Mouse (Mus musculus) intestine, embryonic 14.5 days (tissue): ENCODE measurements around the gene Casz1. TPM values are rescaled to one million over a fixed set of nuclear protein-coding genes. Genes with fewer than 3 reads are reported as not detected.
A peak's percentile ranks its signal among the peaks of the same experiment; 100 is the strongest.

Source experiments
- ATAC-seq: fragments of 200-750 bp; cut with Nextera tagmentation; replicated peaks from 2 replicates; pipeline ENCODE4 v1.8.0; 2017; ENCODE audit warnings: low read depth, moderate number of reproducible peaks, moderate TSS enrichment, moderate library complexity; ENCODE audit not compliant: low FRiP score, low TSS enrichment
- DNase-seq: peaks from one replicate; pipeline ENCODE4 v3.0.0-alpha.2; 2018; ENCODE audit warnings: low spot score
- H3K27ac ChIP-seq: fragments of 300-500 bp; sonication (generic); 2 replicates; pipeline ENCODE4 v1.5.1; 2014; ENCODE audit warnings: low read depth, mild to moderate bottlenecking, control low read depth
- H3K27me3 ChIP-seq: fragments of 300-500 bp; sonication (generic); replicated peaks from 2 replicates; pipeline ENCODE4 v1.6.1; 2014; ENCODE audit warnings: low read length, control low read depth; ENCODE audit not compliant: control insufficient read depth, insufficient read depth
- H3K36me3 ChIP-seq: fragments of 300-500 bp; sonication (generic); 2 replicates; pipeline ENCODE4 v1.6.1; 2014; ENCODE audit warnings: low read length, control low read depth; ENCODE audit not compliant: control insufficient read depth, insufficient read depth
- H3K4me1 ChIP-seq: fragments of 300-500 bp; sonication (generic); replicated peaks from 2 replicates; pipeline ENCODE4 v1.6.1; 2014; ENCODE audit warnings: low read length, control low read depth, mixed read lengths; ENCODE audit not compliant: control insufficient read depth, insufficient read depth
- H3K4me2 ChIP-seq: fragments of 300-500 bp; sonication (generic); 2 replicates; pipeline ENCODE4 v1.6.1; 2014; ENCODE audit warnings: low read length
- H3K4me3 ChIP-seq: fragments of 300-500 bp; sonication (generic); 2 replicates; pipeline ENCODE4 v1.5.1; 2014; ENCODE audit warnings: low read depth, low read length, control low read depth, mixed read lengths
- H3K9ac ChIP-seq: fragments of 300-500 bp; sonication (generic); 2 replicates; pipeline ENCODE4 v1.6.1; 2014; ENCODE audit warnings: mild to moderate bottlenecking, low read length
- H3K9me3 ChIP-seq: fragments of 300-500 bp; sonication (generic); 2 replicates; pipeline ENCODE4 v1.6.1; 2016; ENCODE audit warnings: low read length, control low read depth; ENCODE audit not compliant: control insufficient read depth
- WGBS: fragments of 180-500 bp; shearing (Covaris S2); extraction: QIAGEN DNeasy Blood & Tissue Kit; methylation state at CpG from one replicate; pipeline ENCODE4 v1.1.7; 2014; 5-methylcytosine and 5-hydroxymethylcytosine counted together
- polyA plus RNA-seq: library from polyadenylated mRNA; unstranded; fragments of >200 nt; fragmentation: Nextera tagmentation; extraction: Ambion mirVana; gene quantifications from 2 replicates; pipeline ENCODE4 v1.2.1, GENCODE M21; 2014

Casz1 gene
- polyA plus RNA-seq, 1 experiment from 2014 or later = 7.8 TPM

DNA sequence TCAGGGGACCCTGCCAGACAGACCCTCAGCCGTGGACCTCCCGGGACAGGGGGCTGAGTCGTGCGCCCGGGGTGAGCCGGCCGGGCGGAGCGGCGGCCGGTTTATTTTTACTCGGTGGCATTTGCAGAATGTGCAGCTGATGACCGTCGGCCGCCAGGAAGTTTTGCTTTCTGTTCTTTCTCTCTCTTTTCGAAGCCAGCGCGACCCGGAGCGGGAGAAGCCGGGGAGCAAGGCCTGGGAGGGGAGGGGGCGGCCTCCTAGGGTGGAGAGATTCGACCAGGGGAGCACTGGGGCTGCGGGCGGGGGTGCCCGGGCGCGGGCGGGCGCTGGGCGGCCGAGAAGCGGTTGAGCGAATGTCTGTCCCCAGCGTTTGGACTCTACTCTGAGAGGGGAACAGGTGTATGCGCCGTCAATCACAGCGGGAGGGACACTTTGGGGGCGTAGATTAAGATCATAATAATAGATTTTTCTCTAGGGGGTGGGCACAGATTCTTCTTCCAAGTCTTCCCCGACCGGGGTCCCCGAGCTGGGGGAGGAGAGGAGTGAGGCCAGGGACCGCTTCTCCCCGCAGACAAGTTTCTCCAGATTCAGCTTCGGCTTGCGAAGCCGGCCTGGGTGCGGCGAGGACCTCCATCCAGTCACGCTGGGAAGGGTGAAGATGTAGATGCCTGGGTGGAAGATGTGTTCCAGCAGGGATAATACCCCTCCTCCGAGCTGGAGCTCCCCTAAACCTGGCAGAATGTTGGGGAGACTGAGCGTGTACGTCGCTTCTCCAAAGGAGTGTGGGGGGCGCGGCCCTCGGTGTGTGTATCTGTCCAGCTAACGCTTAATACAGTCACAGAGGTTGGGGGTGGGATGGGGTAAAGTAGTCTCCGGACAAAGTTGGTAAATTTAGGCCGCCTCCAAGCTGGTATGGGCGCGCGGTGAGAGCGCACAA is 1.9 kb downstream of the Casz1 start:
- peaks cover 22% of the 10 kb centered on the region for H3K4me1 ChIP-seq
- no peaks in the 10 kb centered on the region for H3K36me3 ChIP-seq
- no peak overlapping the region for H3K27ac ChIP-seq
- ATAC-seq = 0 out of 2 replicates have a peak, but pooled peaks have one; percentile 2
- DNase-seq = peak; percentile 76
- H3K9me3 ChIP-seq = no peaks in the 10 kb centered on the region
- peak overlapping the region; percentile 99 for H3K4me2 ChIP-seq
- WGBS = under 1% methylated on average over 61 of the region's 64 CpGs
- peak overlapping the region; percentile 49 for H3K9ac ChIP-seq
- peak overlapping the region; percentile 74 for H3K4me3 ChIP-seq
- H3K27me3 ChIP-seq = peaks cover 47% of the 10 kb centered on the region

DNA sequence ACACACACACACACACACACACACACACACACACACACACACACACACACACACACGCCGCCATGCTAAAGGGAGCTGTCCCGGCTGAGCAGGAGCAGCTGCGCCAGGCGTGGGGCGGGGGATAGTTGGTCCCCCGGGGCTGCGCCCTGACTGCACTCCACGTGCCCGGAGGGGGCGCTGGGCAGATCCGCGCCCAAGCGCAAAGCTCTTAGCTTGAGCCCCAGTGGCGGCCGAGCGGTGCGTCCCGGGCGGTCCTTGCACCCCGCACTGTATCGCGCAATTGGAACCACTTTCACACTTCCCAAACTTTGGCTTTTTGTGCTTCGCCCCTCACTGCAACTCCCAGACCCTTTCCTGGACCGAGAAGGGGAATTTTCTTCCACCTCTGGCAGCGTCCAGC is 2.6 kb downstream of the Casz1 start:
- Histone ChIP-seq H3K4me3 (peak overlapping the region; percentile 74), H3K27me3 (peaks cover 47% of the 10 kb centered on the region), H3K4me1 (peaks cover 22% of the 10 kb centered on the region), H3K9ac (peak overlapping the region; percentile 10; the same call in 1 of the 2 replicates), H3K9me3 (no peaks in the 10 kb centered on the region), H3K4me2 (peak overlapping the region; percentile 99), H3K36me3 (no peaks in the 10 kb centered on the region), H3K27ac (no peak overlapping the region)
- DNase-seq (peak; percentile 74), ATAC-seq (peak; percentile 60; the same call in 1 of the 2 replicates)
- 3% methylated on average over 24 of the region's 26 CpGs for WGBS

DNA sequence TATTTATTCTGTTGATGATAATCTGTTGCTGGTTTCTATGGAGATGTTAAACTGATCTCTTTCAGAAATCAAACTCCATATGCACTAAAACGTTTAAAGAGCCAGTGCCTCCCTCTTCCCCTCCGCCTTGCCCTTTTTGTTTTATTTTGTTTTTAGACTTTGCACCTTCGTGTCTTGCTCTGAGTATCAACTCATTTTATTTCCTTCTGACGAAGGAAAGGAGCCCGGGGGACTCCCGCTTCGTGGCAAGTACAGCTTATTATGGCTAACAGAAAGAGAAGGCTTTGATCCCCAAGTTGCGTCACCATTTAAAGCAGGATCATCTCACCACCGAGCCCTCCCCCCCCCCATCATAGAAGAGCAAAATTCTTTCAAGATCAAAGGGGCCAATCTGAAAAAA is 3.2 kb downstream of the Casz1 start:
- 4% methylated on average over 9 of the region's 9 CpGs for WGBS
- Histone ChIP-seq H3K4me1 (peaks cover 22% of the 10 kb centered on the region), H3K9me3 (no peaks in the 10 kb centered on the region), H3K4me2 (peak overlapping the region; percentile 99), H3K27ac (no peak overlapping the region), H3K9ac (no peak overlapping the region), H3K27me3 (peaks cover 49% of the 10 kb centered on the region), H3K36me3 (no peaks in the 10 kb centered on the region), H3K4me3 (peak overlapping the region; percentile 74)
- ATAC-seq = no peak
- DNase-seq = no peak

GRCm38 (mm10) chr4:148808839-148809238 is 4.6 kb downstream of the Casz1 start:
- peaks cover 54% of the 10 kb centered on the region for H3K27me3 ChIP-seq
- H3K9me3 ChIP-seq = no peaks in the 10 kb centered on the region
- 19% methylated on average over 2 of the region's 2 CpGs for WGBS
- no peaks in the 10 kb centered on the region for H3K36me3 ChIP-seq
- H3K9ac ChIP-seq = no peak overlapping the region
- ATAC-seq (no peak), DNase-seq (no peak)
- H3K4me3 ChIP-seq = no peak overlapping the region
- no peak overlapping the region for H3K27ac ChIP-seq
- peaks cover 19% of the 10 kb centered on the region for H3K4me1 ChIP-seq
- no peak overlapping the region for H3K4me2 ChIP-seq

GRCm38 (mm10) chr4:148810706-148811105 is 6.5 kb downstream of the Casz1 start:
- Histone ChIP-seq H3K4me3 (no peak overlapping the region), H3K9me3 (no peaks in the 10 kb centered on the region), H3K27me3 (peaks cover 42% of the 10 kb centered on the region), H3K36me3 (no peaks in the 10 kb centered on the region), H3K27ac (no peak overlapping the region), H3K9ac (no peak overlapping the region), H3K4me2 (no peak overlapping the region), H3K4me1 (peaks cover 18% of the 10 kb centered on the region)
- ATAC-seq = no peak
- 62% methylated on average over 9 of the region's 9 CpGs for WGBS
- DNase-seq = no peak

GRCm38 (mm10) chr4:148811940-148812339 is 7.7 kb downstream of the Casz1 start:
- H3K4me3 ChIP-seq = no peak overlapping the region
- no peak overlapping the region; the same call in 1 of the 2 replicates for H3K4me2 ChIP-seq
- no peak overlapping the region for H3K9ac ChIP-seq

GRCm38 (mm10) chr4:148813247-148813646 is 9.0 kb downstream of the Casz1 start:
- Histone ChIP-seq H3K27ac (no peak overlapping the region), H3K4me1 (peaks cover 7% of the 10 kb centered on the region; the same call in 1 of the 2 replicates), H3K27me3 (peaks cover 18% of the 10 kb centered on the region), H3K4me3 (no peak overlapping the region), H3K9me3 (no peaks in the 10 kb centered on the region), H3K36me3 (no peaks in the 10 kb centered on the region), H3K4me2 (no peak overlapping the region), H3K9ac (no peak overlapping the region)
- DNase-seq = no peak
- no peak for ATAC-seq
- WGBS = 94% methylated on average over 6 of the region's 6 CpGs

More at GRCm38 (mm10) chr4:148811940-148812339, 7.7 kb downstream of the Casz1 start:
- Histone ChIP-seq H3K4me1 (peaks cover 13% of the 10 kb centered on the region), H3K9me3 (no peaks in the 10 kb centered on the region), H3K27ac (no peak overlapping the region), H3K27me3 (peaks cover 31% of the 10 kb centered on the region), H3K36me3 (no peaks in the 10 kb centered on the region)
- 25% methylated on average over 10 of the region's 10 CpGs for WGBS
- DNase-seq (peak; percentile 74), ATAC-seq (0 out of 2 replicates have a peak, but pooled peaks have one; percentile 57)

DNA sequence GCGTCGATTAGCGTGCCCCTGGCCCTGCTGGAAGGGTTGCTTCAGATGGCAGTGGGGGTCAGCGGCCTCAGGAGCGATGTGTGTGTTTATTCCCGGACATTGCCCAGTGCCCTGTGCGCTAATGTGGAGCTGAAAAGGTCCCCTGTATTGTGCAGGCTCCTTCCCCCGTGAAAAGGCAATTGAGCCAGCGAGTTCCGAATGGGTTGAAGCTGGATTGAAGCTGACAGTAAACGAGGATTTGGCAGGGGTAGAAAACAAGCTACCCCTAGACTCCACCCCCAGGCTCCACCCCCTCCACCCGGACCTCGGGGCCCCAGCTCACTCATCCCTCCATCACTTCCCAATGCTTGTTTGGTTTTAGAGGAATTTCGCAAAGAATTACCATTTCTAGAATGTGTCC is 12.3 kb downstream of the Casz1 start:
- Histone ChIP-seq H3K9ac (no peak overlapping the region), H3K4me2 (no peak overlapping the region), H3K36me3 (no peaks in the 10 kb centered on the region), H3K9me3 (no peaks in the 10 kb centered on the region), H3K4me3 (no peak overlapping the region), H3K4me1 (0 out of 2 replicates have a peak, but pooled peaks cover 3% of the 10 kb centered on the region), H3K27ac (no peak overlapping the region), H3K27me3 (peaks cover 7% of the 10 kb centered on the region; the same call in 1 of the 2 replicates)
- 16% methylated on average over 14 of the region's 14 CpGs for WGBS
- no peak for ATAC-seq
- no peak for DNase-seq
